Mouse (Mus musculus) hindlimb bud, embryonic 11.5 days (tissue): ENCODE measurements around the gene Mto1.
"Not testable (repeated sequence)": the region's sequence is repeated elsewhere in the genome, so short reads cannot be mapped to it uniquely, and the experiment has no call there.

ENCODE experiments used
- DNase-seq: peaks from one replicate; pipeline ENCODE4 v3.0.0-alpha.2; 2012; ENCODE audit warnings: low read depth, low spot score; ENCODE audit errors: extremely low spot score

The Mto1 gene

DNA sequence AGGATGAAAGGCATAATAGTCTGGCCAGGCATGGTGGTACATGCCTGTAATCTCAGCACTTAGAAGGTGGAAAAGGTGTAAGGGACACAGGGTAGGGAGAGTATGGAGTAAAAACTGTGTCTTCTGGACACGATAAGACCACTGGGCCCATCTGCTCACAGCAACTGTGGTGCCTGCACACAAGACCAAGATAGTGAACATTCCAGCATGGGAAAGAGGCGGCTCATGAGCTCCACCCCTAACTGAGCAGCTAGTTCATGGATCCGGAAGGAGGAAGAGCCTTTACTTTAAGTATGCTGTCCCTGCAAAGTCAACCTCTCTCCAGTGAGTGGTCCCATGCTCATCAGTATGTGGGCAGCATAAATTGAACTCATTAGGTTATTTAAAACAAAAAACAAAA lies 56.7 kb downstream of the Mto1 start:
- no peak for DNase-seq

DNA sequence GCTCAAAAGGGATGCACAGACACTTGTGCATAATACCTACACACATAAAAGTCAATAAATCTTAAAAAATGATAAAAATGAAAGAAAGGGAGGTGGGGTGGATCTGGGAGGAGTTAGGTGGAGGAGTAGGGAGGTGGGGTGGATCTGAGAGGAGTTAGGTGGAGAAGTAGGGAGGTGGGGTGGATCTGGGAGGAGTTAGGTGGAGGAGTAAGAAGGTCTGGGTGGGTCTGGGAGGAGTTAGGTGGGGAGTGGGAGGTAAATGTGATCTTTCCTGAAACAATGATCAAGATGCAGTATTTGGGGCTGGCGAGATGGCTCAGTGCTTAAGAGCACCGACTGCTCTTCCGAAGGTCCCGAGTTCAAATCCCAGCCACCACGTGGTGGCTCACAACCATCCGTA lies 57.2 kb downstream of the Mto1 start:
- no peak for DNase-seq

- no peak for DNase-seq
Measured at GRCm38 (mm10) chr9:78506002-78506721, 58.2 kb downstream of the Mto1 start.

DNA sequence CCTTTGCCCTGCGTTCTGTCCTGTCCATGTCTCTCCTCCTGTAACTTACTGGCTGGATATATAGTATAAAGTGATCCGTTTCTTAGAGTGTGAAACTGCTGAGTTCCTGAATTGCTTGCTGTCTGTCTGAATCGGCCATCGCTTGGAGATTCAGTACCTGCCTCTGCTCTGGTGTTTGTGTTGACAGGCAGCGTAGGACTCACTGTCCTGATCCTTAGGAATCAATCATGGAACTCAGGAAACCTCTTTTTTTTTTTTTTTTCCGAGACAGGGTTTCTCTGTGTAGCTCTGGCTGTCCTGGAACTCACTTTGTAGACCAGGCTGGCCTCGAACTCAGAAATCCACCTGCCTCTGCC lies 58.7 kb downstream of the Mto1 start:
- DNase-seq: no peak

DNA sequence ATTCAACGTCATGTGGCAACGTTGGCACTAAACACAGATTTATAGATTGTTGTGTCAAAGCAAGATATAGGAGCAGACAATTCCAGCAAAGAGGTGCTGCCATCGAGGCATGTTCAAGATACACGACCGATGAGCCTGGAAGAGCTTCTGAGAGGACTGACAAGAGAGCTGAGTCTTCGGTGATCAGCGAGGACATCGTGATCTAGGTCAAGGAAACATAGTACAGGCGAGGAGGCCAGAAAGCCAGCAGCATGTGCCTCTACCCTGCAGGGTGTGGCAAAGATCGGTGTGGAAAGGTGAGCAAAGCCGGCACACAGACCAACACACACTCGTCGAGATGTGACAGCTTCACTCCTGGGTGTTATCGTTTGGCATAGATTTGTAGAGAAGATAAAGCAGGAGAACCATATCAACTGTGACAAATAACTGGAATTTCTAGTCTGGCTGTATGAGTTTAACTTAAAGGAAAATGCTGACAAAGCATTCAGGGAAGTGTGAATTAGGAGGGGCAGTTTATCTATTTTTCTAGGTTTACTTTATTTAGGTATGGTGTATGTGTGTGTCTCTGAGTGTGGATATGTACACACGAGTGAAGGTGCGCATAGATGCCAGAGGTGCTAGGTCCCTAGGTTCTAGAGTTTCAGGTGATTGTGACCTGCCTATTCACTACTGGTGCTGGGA lies 60.2 kb downstream of the Mto1 start:
- DNase-seq: no peak

GRCm38 (mm10) chr9:78511705-78512104 lies 63.7 kb downstream of the Mto1 start:
- DNase-seq: no peak

DNA sequence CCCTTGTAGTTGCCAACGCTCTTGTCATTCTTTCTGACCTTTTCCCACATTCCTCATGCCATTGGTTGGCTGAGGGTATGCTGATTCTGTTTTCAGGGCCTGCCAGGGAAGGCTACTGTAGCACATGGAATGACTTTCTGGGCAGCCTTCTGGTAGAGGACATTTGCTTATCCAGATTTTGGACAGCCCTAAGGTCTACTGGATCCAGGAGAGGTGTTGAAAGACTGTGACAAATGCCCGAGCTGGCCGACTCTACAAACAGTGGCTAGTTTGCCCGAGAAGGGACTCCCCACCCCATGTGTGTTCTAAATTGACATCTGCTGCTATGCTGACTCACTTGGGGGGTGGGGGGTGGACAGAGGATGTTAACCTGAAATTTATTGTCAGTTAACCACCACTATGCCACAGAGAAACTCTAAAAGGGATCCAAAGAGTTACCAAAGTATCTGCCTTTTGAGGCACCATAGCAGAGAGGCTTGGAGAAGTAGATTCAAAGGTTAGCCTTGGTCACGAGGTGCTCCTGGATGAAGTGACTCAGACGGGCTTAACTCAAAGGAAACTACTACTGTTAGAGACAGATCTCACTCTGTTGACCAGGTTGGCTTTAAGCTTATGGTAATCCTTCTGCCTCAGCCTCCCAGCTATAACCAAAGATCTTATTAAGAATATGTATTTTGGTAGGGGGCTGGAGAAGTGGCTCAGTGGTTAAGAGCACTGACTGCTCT lies 65.9 kb downstream of the Mto1 start:
- no peak for DNase-seq

DNA sequence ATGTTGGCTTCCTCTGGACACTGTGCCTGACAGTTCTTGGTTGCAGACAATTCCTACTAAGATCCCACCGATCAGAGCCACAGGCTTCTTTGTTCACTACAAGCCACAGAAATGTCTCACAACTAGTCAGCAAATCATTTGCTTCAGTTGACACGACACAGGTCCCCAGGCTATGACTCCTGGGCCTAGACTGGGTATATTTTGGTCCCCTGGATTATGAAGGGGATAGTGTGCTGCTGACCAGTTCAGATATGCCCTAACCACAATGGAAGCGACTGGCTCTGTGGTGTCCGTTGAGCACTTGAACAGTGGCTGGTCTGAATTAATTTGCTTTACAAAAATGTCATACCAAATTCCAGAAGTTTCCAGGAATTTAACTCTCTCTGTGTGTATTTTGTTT lies 66.7 kb downstream of the Mto1 start:
- no peak for DNase-seq

- DNase-seq: no peak
Measured at GRCm38 (mm10) chr9:78516125-78516524, 68.1 kb downstream of the Mto1 start.

- not testable (repeated sequence) for DNase-seq
Measured at GRCm38 (mm10) chr9:78517237-78517636, 69.2 kb downstream of the Mto1 start.

DNA sequence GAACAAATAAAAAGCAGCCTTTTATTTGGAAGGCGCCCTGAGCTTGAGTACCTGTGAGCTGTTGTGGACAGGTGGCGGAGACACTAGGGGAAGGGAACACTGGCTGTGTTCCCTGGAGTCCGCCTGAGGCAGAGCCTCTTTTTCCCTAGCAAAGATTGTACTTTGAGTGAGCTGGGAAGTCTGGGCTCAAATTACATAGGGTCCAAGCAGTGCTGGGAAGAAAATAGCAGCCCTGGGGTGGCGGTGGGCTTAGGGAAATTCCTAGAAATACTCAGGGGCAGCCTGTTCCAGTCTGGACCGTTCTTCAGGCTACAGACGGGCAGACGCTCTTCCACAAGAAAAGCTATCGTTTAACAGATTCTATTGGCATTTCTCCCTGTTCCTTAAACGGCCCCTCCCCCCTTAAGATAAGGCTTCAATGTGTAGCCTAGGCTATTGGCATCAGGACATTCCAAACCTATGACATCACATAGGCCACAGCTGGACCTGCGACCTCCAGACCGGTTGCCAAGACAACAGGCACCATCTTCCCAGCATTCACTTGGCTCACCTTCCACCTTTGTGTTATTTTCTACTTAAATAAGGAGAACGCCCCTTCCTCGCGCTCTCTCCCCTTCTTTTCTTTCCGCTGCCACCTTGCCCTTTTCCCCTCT lies 72.2 kb downstream of the Mto1 start:
- peak; percentile 97 for DNase-seq

- DNase-seq: no peak
Measured at GRCm38 (mm10) chr9:78520780-78521601, 73.0 kb downstream of the Mto1 start.

DNA sequence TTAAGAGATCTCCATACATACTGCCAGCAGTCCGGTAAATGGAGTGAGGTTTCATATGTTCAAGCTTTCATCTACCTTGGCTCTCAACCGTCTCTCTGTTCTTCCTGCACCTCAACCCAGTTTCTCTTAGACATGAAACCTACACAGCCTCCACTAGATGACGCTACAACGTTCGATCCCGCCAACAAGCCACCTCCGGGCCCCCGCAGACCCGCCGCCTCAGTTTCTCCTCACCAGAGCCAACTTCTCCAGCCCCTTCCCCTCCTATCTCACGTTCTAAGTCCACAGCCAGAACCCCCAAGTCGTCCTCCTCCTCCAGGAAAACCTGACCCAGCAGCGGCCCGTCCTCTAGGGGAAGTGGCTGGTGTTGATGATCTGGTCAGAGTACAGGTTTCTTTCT lies 73.7 kb downstream of the Mto1 start:
- DNase-seq: no peak
